Mouse (Mus musculus): ENCODE data around the gene Prdm11. TPM values are rescaled to one million over a fixed set of nuclear protein-coding genes. Genes with fewer than 3 reads are reported as not detected.

Gene Prdm11
- total RNA-seq, 2 experiments from 2014 or later, result 1.2 to 1.3 TPM

- DNase-seq, result no peak
These were observed 34.0 kb downstream of the Prdm11 start for GRCm38 (mm10) chr2:93011933-93012332.

- no peak for DNase-seq
These were observed 34.5 kb downstream of the Prdm11 start for GRCm38 (mm10) chr2:93011465-93011864.

GRCm38 (mm10) chr2:93007967-93008685, 37.8 kb downstream of the Prdm11 start:
- DNase-seq, result no peak

- DNase-seq, result no peak
These were observed 40.9 kb downstream of the Prdm11 start for GRCm38 (mm10) chr2:93005028-93005427.

GRCm38 (mm10) chr2:92991976-92992375, 54.0 kb downstream of the Prdm11 start:
- no peak for DNase-seq

- no peak for DNase-seq
These were observed 56.4 kb downstream of the Prdm11 start for GRCm38 (mm10) chr2:92989593-92989992.

GRCm38 (mm10) chr2:92987901-92988631, 57.9 kb downstream of the Prdm11 start:
- peak; percentile 80 for DNase-seq

- no peak for DNase-seq
These were observed 58.8 kb downstream of the Prdm11 start for GRCm38 (mm10) chr2:92987108-92987618.

GRCm38 (mm10) chr2:92985600-92985999, 60.4 kb downstream of the Prdm11 start:
- no peak for DNase-seq

GRCm38 (mm10) chr2:92985171-92985570, 60.8 kb downstream of the Prdm11 start:
- no peak for DNase-seq

- DNase-seq, result no peak
These were observed 61.5 kb downstream of the Prdm11 start for GRCm38 (mm10) chr2:92984321-92985108.

GRCm38 (mm10) chr2:92983273-92983620, 62.7 kb downstream of the Prdm11 start:
- no peak for DNase-seq

GRCm38 (mm10) chr2:92982591-92983272, 63.2 kb downstream of the Prdm11 start:
- DNase-seq, result no peak

- DNase-seq, result no peak
These were observed 65.8 kb downstream of the Prdm11 start for GRCm38 (mm10) chr2:92980165-92980564.

GRCm38 (mm10) chr2:92975031-92975790, 70.8 kb downstream of the Prdm11 start:
- DNase-seq, result no peak

GRCm38 (mm10) chr2:92973646-92974045, 72.3 kb downstream of the Prdm11 start:
- DNase-seq, result no peak

- DNase-seq, result no peak
These were observed 73.9 kb downstream of the Prdm11 start for GRCm38 (mm10) chr2:92972071-92972470.

- DNase-seq, result no peak
These were observed 74.4 kb downstream of the Prdm11 start for GRCm38 (mm10) chr2:92971536-92971935.

- no peak for DNase-seq
These were observed 74.9 kb downstream of the Prdm11 start for GRCm38 (mm10) chr2:92971069-92971468.

- DNase-seq, result no peak
These were observed 78.2 kb downstream of the Prdm11 start for GRCm38 (mm10) chr2:92967839-92968166.

GRCm38 (mm10) chr2:92967032-92967838, 78.7 kb downstream of the Prdm11 start:
- no peak for DNase-seq
